In the genomic region with DNA sequence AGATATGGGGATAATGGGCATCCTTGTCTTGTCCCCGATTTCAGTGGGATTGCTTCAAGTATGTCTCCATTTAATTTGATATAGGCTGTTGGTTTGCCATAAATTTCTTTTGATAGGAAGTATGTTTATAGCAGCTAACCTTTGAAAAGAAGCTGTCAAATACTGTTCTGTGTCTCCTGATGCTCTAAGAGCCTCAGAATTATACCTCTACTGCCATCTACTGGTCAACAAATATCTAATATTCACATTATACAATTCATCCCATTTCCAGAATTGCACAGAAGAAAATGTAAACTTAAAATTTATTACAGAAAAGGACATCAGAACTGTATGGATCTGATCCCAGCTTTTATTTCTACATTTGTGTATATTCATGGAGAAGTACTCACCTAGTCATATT, we compare ENCODE assay signal across 8 mouse cellular contexts.
DNase-seq lines count a peak whose midpoint lies in the region; ATAC-seq and TF ChIP-seq lines count a peak whose summit lies in the region.

No protein-coding gene starts in this region.

- H3K27ac ChIP-seq in left cerebral cortex, adult 2 months = no peak overlapping the region
- no peak overlapping the region for H3K27ac ChIP-seq in forebrain, embryonic 14.5 days (ENCODE audit: low read depth, low read length)
- H3K27ac ChIP-seq in neural tube, embryonic 13.5 days (replicated peaks) = no peak overlapping the region

- peak; percentile 70 for TF ChIP-seq CTCF in left cerebral cortex, adult 2 months (IDR thresholded peaks at IDR 0.05)

- intact Hi-C loops in left cerebral cortex, adult 2 months (cut with DNase I) = no loop called here
- intact Hi-C loops in left cerebral cortex, postnatal 36 days (cut with DNase I) = no loop called here

- DNase-seq in left cerebral cortex, adult 2 months (ENCODE audit: extremely low spot score in 1 of 2, low spot score in 2 of 2) = no peak
- DNase-seq in left cerebral cortex, postnatal 36 days (ENCODE audit: low spot score in 2 of 2) = no peak
- DNase-seq in NIH3T3 (ENCODE audit: low read depth) = peak; percentile 44
- peak; percentile 89 for DNase-seq in forebrain, embryonic 14.5 days (ENCODE audit: low spot score)
- no peak for DNase-seq in right cerebral cortex, postnatal 14 days
- DNase-seq in kidney, adult 11 months = no peak
- DNase-seq in heart, adult 9 months (ENCODE audit: low spot score in 2 of 2) = no peak

- no peak overlapping the region for H3K4me2 ChIP-seq in forebrain, embryonic 14.5 days (ENCODE audit: low read length)
- H3K4me2 ChIP-seq in neural tube, embryonic 13.5 days = no peak overlapping the region

- H3K9ac ChIP-seq in forebrain, embryonic 14.5 days (ENCODE audit: low read length) = no peak overlapping the region
- H3K9ac ChIP-seq in neural tube, embryonic 13.5 days = no peak overlapping the region

- no peaks in the 10 kb centered on the region for H3K36me3 ChIP-seq in forebrain, embryonic 14.5 days (ENCODE audit: control insufficient read depth, insufficient read depth, low read length)
- no peaks in the 10 kb centered on the region for H3K36me3 ChIP-seq in neural tube, embryonic 13.5 days

- WGBS in forebrain, embryonic 14.5 days = 73% methylated on average over 1 of the region's 1 CpGs
- 54% methylated on average over 1 of the region's 1 CpGs for WGBS in neural tube, embryonic 13.5 days

- peak; percentile 86 for ATAC-seq in forebrain, embryonic 14.5 days
- ATAC-seq in neural tube, embryonic 13.5 days (ENCODE audit: low read depth) = peak; percentile 69

- no peaks in the 10 kb centered on the region for H3K9me3 ChIP-seq in forebrain, embryonic 14.5 days (replicated peaks; ENCODE audit: control insufficient read depth, low read length)
- H3K9me3 ChIP-seq in neural tube, embryonic 13.5 days = no peaks in the 10 kb centered on the region

- no peaks in the 10 kb centered on the region for H3K27me3 ChIP-seq in forebrain, embryonic 14.5 days (replicated peaks; ENCODE audit: control insufficient read depth, insufficient read depth, low read length)
- no peaks in the 10 kb centered on the region for H3K27me3 ChIP-seq in neural tube, embryonic 13.5 days

- no peaks in the 10 kb centered on the region for H3K4me1 ChIP-seq in forebrain, embryonic 14.5 days (ENCODE audit: control insufficient read depth, insufficient read depth, low read length)
- no peaks in the 10 kb centered on the region for H3K4me1 ChIP-seq in neural tube, embryonic 13.5 days (replicated peaks)

- no peak overlapping the region for H3K4me3 ChIP-seq in left cerebral cortex, adult 2 months
- H3K4me3 ChIP-seq in forebrain, embryonic 14.5 days (ENCODE audit: low read depth, low read length) = no peak overlapping the region
- H3K4me3 ChIP-seq in neural tube, embryonic 13.5 days = no peak overlapping the region

Comparison
In these comparisons a context has a peak if more than half of its experiments do, and no peak if none do; other contexts are left out.
1. DNase-seq: peak in NIH3T3 (single experiment) and forebrain, embryonic 14.5 days (single experiment); none in left cerebral cortex, adult 2 months (0 of 2), left cerebral cortex, postnatal 36 days (0 of 2), right cerebral cortex, postnatal 14 days (single experiment), kidney, adult 11 months (single experiment) and heart, adult 9 months (0 of 2).